Mouse (Mus musculus): ENCODE measurements at regions not wholly inside any gene's neighbourhood (a gene's known extent, or its start where the extent isn't known, plus 50 kb on each side); places are given as distances from the start of the nearest gene placed in this dataset.

- Histone ChIP-seq H3K9ac (ENCODE audit: low read depth, low read length, severe bottlenecking) (no peak overlapping the region), H3K4me2 (replicated peaks; ENCODE audit: low read depth, low read length, severe bottlenecking) (no peak overlapping the region), H3K36me3 (ENCODE audit: control insufficient read depth, insufficient read depth, low read length) (no peaks in the 10 kb centered on the region), H3K4me3 (replicated peaks; ENCODE audit: low read length) (no peak overlapping the region), H3K4me1 (ENCODE audit: control insufficient read depth, insufficient read depth, low read length) (0 out of 2 replicates have a peak, but pooled peaks cover 2% of the 10 kb centered on the region), H3K27me3 (ENCODE audit: control insufficient read depth, insufficient read depth, low read length) (no peaks in the 10 kb centered on the region), H3K27ac (replicated peaks; ENCODE audit: low read depth, low read length) (no peak overlapping the region), H3K9me3 (ENCODE audit: control insufficient read depth, low read length) (no peaks in the 10 kb centered on the region)
- ATAC-seq (ENCODE audit: low FRiP score, low read depth) (no peak), DNase-seq (ENCODE audit: low spot score) (no peak)
- no peak for TF ChIP-seq POLR2A (IDR thresholded peaks at IDR 0.05; ENCODE audit: borderline replicate concordance, extremely low read depth, insufficient read depth, insufficient read length)
- 76% methylated on average over 6 of the region's 6 CpGs for WGBS
These were observed 281.8 kb upstream of the Klf3 start for GRCm38 (mm10) chr5:64521401-64521800.

DNA sequence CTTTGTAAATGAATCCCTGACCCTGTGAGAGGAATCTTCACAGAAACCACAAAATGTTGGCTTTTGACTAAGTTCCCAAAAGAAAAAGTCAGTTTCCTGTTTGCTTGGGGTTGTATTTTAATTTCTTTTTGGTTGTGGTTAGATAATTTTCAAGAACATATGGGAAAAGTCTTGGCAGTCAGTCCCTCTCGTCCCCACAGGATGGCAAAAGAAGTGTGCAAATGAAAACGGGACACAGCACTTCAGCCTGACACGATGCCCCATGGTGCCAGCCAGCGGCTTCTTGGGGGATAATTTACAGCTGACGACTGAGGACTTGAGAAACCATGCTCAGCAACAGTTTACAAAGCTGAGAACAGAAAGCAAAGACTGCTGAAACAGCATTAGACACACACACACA lies 281.2 kb upstream of the Klf3 start:
- no peak overlapping the region for H3K9ac ChIP-seq (ENCODE audit: low read depth, low read length, severe bottlenecking)
- H3K36me3 ChIP-seq (ENCODE audit: control insufficient read depth, insufficient read depth, low read length): no peaks in the 10 kb centered on the region
- no peak overlapping the region for H3K27ac ChIP-seq (replicated peaks; ENCODE audit: low read depth, low read length)
- H3K9me3 ChIP-seq (ENCODE audit: control insufficient read depth, low read length): no peaks in the 10 kb centered on the region
- H3K4me3 ChIP-seq (replicated peaks; ENCODE audit: low read length): no peak overlapping the region
- no peak overlapping the region for H3K4me2 ChIP-seq (replicated peaks; ENCODE audit: low read depth, low read length, severe bottlenecking)
- WGBS: 24% methylated on average over 5 of the region's 5 CpGs
- ATAC-seq (ENCODE audit: low FRiP score, low read depth) (no peak), DNase-seq (ENCODE audit: low spot score) (no peak)
- no peak for TF ChIP-seq POLR2A (IDR thresholded peaks at IDR 0.05; ENCODE audit: borderline replicate concordance, extremely low read depth, insufficient read depth, insufficient read length)
- H3K27me3 ChIP-seq (ENCODE audit: control insufficient read depth, insufficient read depth, low read length): no peaks in the 10 kb centered on the region
- 0 out of 2 replicates have a peak, but pooled peaks cover 2% of the 10 kb centered on the region for H3K4me1 ChIP-seq (ENCODE audit: control insufficient read depth, insufficient read depth, low read length)

GRCm38 (mm10) chr5:64526521-64526920 lies 276.7 kb upstream of the Klf3 start:
- Histone ChIP-seq H3K27me3 (ENCODE audit: control insufficient read depth, insufficient read depth, low read length) (no peaks in the 10 kb centered on the region), H3K27ac (replicated peaks; ENCODE audit: low read depth, low read length) (no peak overlapping the region), H3K9ac (ENCODE audit: low read depth, low read length, severe bottlenecking) (no peak overlapping the region), H3K4me1 (ENCODE audit: control insufficient read depth, insufficient read depth, low read length) (no peaks in the 10 kb centered on the region), H3K4me2 (replicated peaks; ENCODE audit: low read depth, low read length, severe bottlenecking) (no peak overlapping the region), H3K36me3 (ENCODE audit: control insufficient read depth, insufficient read depth, low read length) (no peaks in the 10 kb centered on the region), H3K4me3 (replicated peaks; ENCODE audit: low read length) (no peak overlapping the region), H3K9me3 (ENCODE audit: control insufficient read depth, low read length) (no peaks in the 10 kb centered on the region)
- 84% methylated on average over 3 of the region's 3 CpGs for WGBS
- no peak for TF ChIP-seq POLR2A (IDR thresholded peaks at IDR 0.05; ENCODE audit: borderline replicate concordance, extremely low read depth, insufficient read depth, insufficient read length)
- ATAC-seq (ENCODE audit: low FRiP score, low read depth) (no peak), DNase-seq (ENCODE audit: low spot score) (no peak)

DNA sequence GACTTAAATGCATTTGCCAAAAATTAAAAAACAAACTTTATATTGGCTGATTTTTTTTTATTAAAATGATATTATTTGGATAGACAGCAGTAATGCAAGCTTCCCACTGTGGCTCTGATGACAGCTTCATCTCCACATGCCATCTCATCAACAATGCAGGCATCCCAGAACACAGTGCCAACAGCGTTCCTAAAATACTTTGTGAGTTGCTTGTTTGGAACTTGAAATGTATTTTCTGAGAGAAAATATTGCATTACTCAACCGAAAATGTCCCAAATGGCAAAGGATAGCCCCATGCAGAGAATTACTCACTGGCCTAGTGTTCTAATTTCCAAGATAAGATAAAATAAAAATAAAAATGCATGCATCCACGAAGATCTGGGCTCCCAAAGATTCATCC lies 275.2 kb upstream of the Klf3 start:
- 81% methylated on average over 3 of the region's 3 CpGs for WGBS
- no peak overlapping the region for H3K4me3 ChIP-seq (replicated peaks; ENCODE audit: low read length)
- H3K4me2 ChIP-seq (replicated peaks; ENCODE audit: low read depth, low read length, severe bottlenecking): no peak overlapping the region
- H3K27ac ChIP-seq (replicated peaks; ENCODE audit: low read depth, low read length): no peak overlapping the region
- no peak overlapping the region for H3K9ac ChIP-seq (ENCODE audit: low read depth, low read length, severe bottlenecking)
- no peak for TF ChIP-seq POLR2A (IDR thresholded peaks at IDR 0.05; ENCODE audit: borderline replicate concordance, extremely low read depth, insufficient read depth, insufficient read length)
- H3K36me3 ChIP-seq (ENCODE audit: control insufficient read depth, insufficient read depth, low read length): no peaks in the 10 kb centered on the region
- DNase-seq (ENCODE audit: low spot score) (no peak), ATAC-seq (ENCODE audit: low FRiP score, low read depth) (no peak)
- no peaks in the 10 kb centered on the region for H3K4me1 ChIP-seq (ENCODE audit: control insufficient read depth, insufficient read depth, low read length)
- no peaks in the 10 kb centered on the region for H3K9me3 ChIP-seq (ENCODE audit: control insufficient read depth, low read length)
- H3K27me3 ChIP-seq (ENCODE audit: control insufficient read depth, insufficient read depth, low read length): no peaks in the 10 kb centered on the region

GRCm38 (mm10) chr5:64534371-64534770 lies 268.8 kb upstream of the Klf3 start:
- no peaks in the 10 kb centered on the region for H3K27me3 ChIP-seq (ENCODE audit: control insufficient read depth, insufficient read depth, low read length)
- H3K4me2 ChIP-seq (replicated peaks; ENCODE audit: low read depth, low read length, severe bottlenecking): no peak overlapping the region
- no peak overlapping the region for H3K4me3 ChIP-seq (replicated peaks; ENCODE audit: low read length)
- no peak overlapping the region for H3K9ac ChIP-seq (ENCODE audit: low read depth, low read length, severe bottlenecking)
- no peak overlapping the region for H3K27ac ChIP-seq (replicated peaks; ENCODE audit: low read depth, low read length)
- no peak for TF ChIP-seq POLR2A (IDR thresholded peaks at IDR 0.05; ENCODE audit: borderline replicate concordance, extremely low read depth, insufficient read depth, insufficient read length)
- H3K36me3 ChIP-seq (ENCODE audit: control insufficient read depth, insufficient read depth, low read length): no peaks in the 10 kb centered on the region
- ATAC-seq (ENCODE audit: low FRiP score, low read depth) (no peak), DNase-seq (ENCODE audit: low spot score) (no peak)
- H3K4me1 ChIP-seq (ENCODE audit: control insufficient read depth, insufficient read depth, low read length): peaks cover 5% of the 10 kb centered on the region; the same call in 1 of the 2 replicates
- H3K9me3 ChIP-seq (ENCODE audit: control insufficient read depth, low read length): no peaks in the 10 kb centered on the region
- 88% methylated on average over 4 of the region's 4 CpGs for WGBS

DNA sequence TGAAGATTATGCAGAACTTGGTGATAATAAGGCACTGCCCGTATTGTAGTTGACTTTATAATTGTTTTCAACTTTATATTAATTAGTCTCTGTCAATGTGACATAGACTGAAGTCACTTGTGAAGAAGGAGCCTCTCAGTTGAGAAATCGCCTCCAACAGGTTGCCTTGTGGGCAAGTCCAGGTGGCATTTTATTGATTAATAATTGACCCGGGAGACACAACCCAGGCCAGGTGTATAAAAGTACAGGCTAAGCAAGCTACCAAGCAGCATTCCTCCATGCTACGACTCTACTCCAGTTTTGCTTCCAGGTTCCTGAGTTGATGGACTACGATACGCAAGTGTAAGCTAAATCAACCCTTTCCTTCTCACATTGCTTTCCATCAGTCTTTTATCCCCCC lies 268.2 kb upstream of the Klf3 start:
- H3K9ac ChIP-seq (ENCODE audit: low read depth, low read length, severe bottlenecking): no peak overlapping the region
- ATAC-seq (ENCODE audit: low FRiP score, low read depth) (no peak), DNase-seq (ENCODE audit: low spot score) (no peak)
- peaks cover 5% of the 10 kb centered on the region; the same call in 1 of the 2 replicates for H3K4me1 ChIP-seq (ENCODE audit: control insufficient read depth, insufficient read depth, low read length)
- H3K27me3 ChIP-seq (ENCODE audit: control insufficient read depth, insufficient read depth, low read length): no peaks in the 10 kb centered on the region
- no peak overlapping the region for H3K27ac ChIP-seq (replicated peaks; ENCODE audit: low read depth, low read length)
- H3K36me3 ChIP-seq (ENCODE audit: control insufficient read depth, insufficient read depth, low read length): no peaks in the 10 kb centered on the region
- TF ChIP-seq POLR2A (IDR thresholded peaks at IDR 0.05; ENCODE audit: borderline replicate concordance, extremely low read depth, insufficient read depth, insufficient read length): no peak
- H3K4me3 ChIP-seq (replicated peaks; ENCODE audit: low read length): no peak overlapping the region
- H3K9me3 ChIP-seq (ENCODE audit: control insufficient read depth, low read length): no peaks in the 10 kb centered on the region
- 89% methylated on average over 6 of the region's 6 CpGs for WGBS
- no peak overlapping the region for H3K4me2 ChIP-seq (replicated peaks; ENCODE audit: low read depth, low read length, severe bottlenecking)
